Mouse (Mus musculus): Measurements from ENCODE around the gene Ralgps1. TPM values are rescaled to one million over a fixed set of nuclear protein-coding genes. Genes with fewer than 3 reads are reported as not detected.

The Ralgps1 gene
- polyA plus RNA-seq, 1 experiment from 2014 or later: 1.1 TPM

- H3K36me3 ChIP-seq (ENCODE audit: control insufficient read depth, insufficient read depth): no peaks in the 10 kb centered on the region
- no peak overlapping the region for H3K27ac ChIP-seq (ENCODE audit: low read length)
- no peak overlapping the region for H3K4me3 ChIP-seq (ENCODE audit: low read depth, low read length)
- H3K4me1 ChIP-seq (ENCODE audit: control insufficient read depth, low read depth, low read length): no peaks in the 10 kb centered on the region
- no peak for ATAC-seq (ENCODE audit: low read depth)
- no peak overlapping the region for H3K9ac ChIP-seq (ENCODE audit: low read depth, low read length)
- WGBS (ENCODE audit: insufficient replicate concordance): 52% methylated on average over 3 of the region's 3 CpGs
- no peak overlapping the region for H3K4me2 ChIP-seq (ENCODE audit: low read depth, low read length)
- H3K27me3 ChIP-seq (ENCODE audit: control insufficient read depth, insufficient read depth, low read depth, low read length): no peaks in the 10 kb centered on the region
- H3K9me3 ChIP-seq (replicated peaks; ENCODE audit: control insufficient read depth, low read length): no peaks in the 10 kb centered on the region
These were observed 204.2 kb downstream of the Ralgps1 start for GRCm38 (mm10) chr2:33167060-33167459.

GRCm38 (mm10) chr2:33165710-33166374 is 205.4 kb downstream of the Ralgps1 start:
- 51% methylated on average over 7 of the region's 7 CpGs for WGBS (ENCODE audit: insufficient replicate concordance)
- ATAC-seq (ENCODE audit: low read depth): no peak

GRCm38 (mm10) chr2:33165229-33165628 is 206.1 kb downstream of the Ralgps1 start:
- Histone ChIP-seq H3K27ac (ENCODE audit: low read length) (no peak overlapping the region), H3K9ac (ENCODE audit: low read depth, low read length) (no peak overlapping the region), H3K36me3 (ENCODE audit: control insufficient read depth, insufficient read depth) (no peaks in the 10 kb centered on the region), H3K27me3 (ENCODE audit: control insufficient read depth, insufficient read depth, low read depth, low read length) (no peaks in the 10 kb centered on the region), H3K4me3 (ENCODE audit: low read depth, low read length) (no peak overlapping the region), H3K9me3 (replicated peaks; ENCODE audit: control insufficient read depth, low read length) (no peaks in the 10 kb centered on the region), H3K4me1 (ENCODE audit: control insufficient read depth, low read depth, low read length) (no peaks in the 10 kb centered on the region), H3K4me2 (ENCODE audit: low read depth, low read length) (no peak overlapping the region)
- ATAC-seq (ENCODE audit: low read depth): no peak
- 41% methylated on average over 4 of the region's 4 CpGs for WGBS (ENCODE audit: insufficient replicate concordance)

More at GRCm38 (mm10) chr2:33165710-33166374, 205.4 kb downstream of the Ralgps1 start:
- no peak overlapping the region for H3K4me2 ChIP-seq (ENCODE audit: low read depth, low read length)
- H3K9ac ChIP-seq (ENCODE audit: low read depth, low read length): no peak overlapping the region
- H3K27me3 ChIP-seq (ENCODE audit: control insufficient read depth, insufficient read depth, low read depth, low read length): no peaks in the 10 kb centered on the region
- no peaks in the 10 kb centered on the region for H3K9me3 ChIP-seq (replicated peaks; ENCODE audit: control insufficient read depth, low read length)
- H3K4me1 ChIP-seq (ENCODE audit: control insufficient read depth, low read depth, low read length): no peaks in the 10 kb centered on the region
- H3K27ac ChIP-seq (ENCODE audit: low read length): no peak overlapping the region
- H3K36me3 ChIP-seq (ENCODE audit: control insufficient read depth, insufficient read depth): no peaks in the 10 kb centered on the region
- no peak overlapping the region for H3K4me3 ChIP-seq (ENCODE audit: low read depth, low read length)

- H3K27ac ChIP-seq (ENCODE audit: low read length): no peak overlapping the region
- H3K4me2 ChIP-seq (ENCODE audit: low read depth, low read length): no peak overlapping the region
- H3K9ac ChIP-seq (ENCODE audit: low read depth, low read length): no peak overlapping the region
- no peaks in the 10 kb centered on the region for H3K27me3 ChIP-seq (ENCODE audit: control insufficient read depth, insufficient read depth, low read depth, low read length)
- ATAC-seq (ENCODE audit: low read depth): no peak
- H3K4me1 ChIP-seq (ENCODE audit: control insufficient read depth, low read depth, low read length): no peaks in the 10 kb centered on the region
- WGBS (ENCODE audit: insufficient replicate concordance): 57% methylated on average over 3 of the region's 3 CpGs
- no peak overlapping the region for H3K4me3 ChIP-seq (ENCODE audit: low read depth, low read length)
- H3K36me3 ChIP-seq (ENCODE audit: control insufficient read depth, insufficient read depth): no peaks in the 10 kb centered on the region
- no peaks in the 10 kb centered on the region for H3K9me3 ChIP-seq (replicated peaks; ENCODE audit: control insufficient read depth, low read length)
These were observed 206.6 kb downstream of the Ralgps1 start for GRCm38 (mm10) chr2:33164646-33165045.

- Histone ChIP-seq H3K4me2 (ENCODE audit: low read depth, low read length) (no peak overlapping the region), H3K9me3 (replicated peaks; ENCODE audit: control insufficient read depth, low read length) (no peaks in the 10 kb centered on the region), H3K27me3 (ENCODE audit: control insufficient read depth, insufficient read depth, low read depth, low read length) (no peaks in the 10 kb centered on the region), H3K4me1 (ENCODE audit: control insufficient read depth, low read depth, low read length) (no peaks in the 10 kb centered on the region; the same call in 1 of the 2 replicates), H3K9ac (ENCODE audit: low read depth, low read length) (no peak overlapping the region), H3K27ac (ENCODE audit: low read length) (no peak overlapping the region), H3K36me3 (ENCODE audit: control insufficient read depth, insufficient read depth) (no peaks in the 10 kb centered on the region), H3K4me3 (ENCODE audit: low read depth, low read length) (no peak overlapping the region)
- 61% methylated on average over 2 of the region's 2 CpGs for WGBS (ENCODE audit: insufficient replicate concordance)
- no peak for ATAC-seq (ENCODE audit: low read depth)
These were observed 209.2 kb downstream of the Ralgps1 start for GRCm38 (mm10) chr2:33162126-33162525.

GRCm38 (mm10) chr2:33160326-33160973 is 210.8 kb downstream of the Ralgps1 start:
- 58% methylated on average over 12 of the region's 12 CpGs for WGBS (ENCODE audit: insufficient replicate concordance)
- H3K4me3 ChIP-seq (ENCODE audit: low read depth, low read length): no peak overlapping the region
- no peaks in the 10 kb centered on the region; the same call in 1 of the 2 replicates for H3K4me1 ChIP-seq (ENCODE audit: control insufficient read depth, low read depth, low read length)
- H3K27ac ChIP-seq (ENCODE audit: low read length): no peak overlapping the region
- no peaks in the 10 kb centered on the region for H3K9me3 ChIP-seq (replicated peaks; ENCODE audit: control insufficient read depth, low read length)
- H3K9ac ChIP-seq (ENCODE audit: low read depth, low read length): no peak overlapping the region
- ATAC-seq (ENCODE audit: low read depth): no peak
- no peaks in the 10 kb centered on the region for H3K27me3 ChIP-seq (ENCODE audit: control insufficient read depth, insufficient read depth, low read depth, low read length)
- H3K36me3 ChIP-seq (ENCODE audit: control insufficient read depth, insufficient read depth): no peaks in the 10 kb centered on the region
- H3K4me2 ChIP-seq (ENCODE audit: low read depth, low read length): no peak overlapping the region

GRCm38 (mm10) chr2:33159593-33159992 is 211.7 kb downstream of the Ralgps1 start:
- H3K4me1 ChIP-seq (ENCODE audit: control insufficient read depth, low read depth, low read length): no peaks in the 10 kb centered on the region; the same call in 1 of the 2 replicates
- no peaks in the 10 kb centered on the region for H3K27me3 ChIP-seq (ENCODE audit: control insufficient read depth, insufficient read depth, low read depth, low read length)
- no peaks in the 10 kb centered on the region for H3K36me3 ChIP-seq (ENCODE audit: control insufficient read depth, insufficient read depth)
- H3K27ac ChIP-seq (ENCODE audit: low read length): no peak overlapping the region
- no peaks in the 10 kb centered on the region for H3K9me3 ChIP-seq (replicated peaks; ENCODE audit: control insufficient read depth, low read length)
- no peak for ATAC-seq (ENCODE audit: low read depth)
- H3K4me3 ChIP-seq (ENCODE audit: low read depth, low read length): no peak overlapping the region
- no peak overlapping the region for H3K4me2 ChIP-seq (ENCODE audit: low read depth, low read length)
- WGBS (ENCODE audit: insufficient replicate concordance): 68% methylated on average over 7 of the region's 7 CpGs
- H3K9ac ChIP-seq (ENCODE audit: low read depth, low read length): no peak overlapping the region

- 76% methylated on average over 6 of the region's 6 CpGs for WGBS (ENCODE audit: insufficient replicate concordance)
- Histone ChIP-seq H3K27ac (ENCODE audit: low read length) (no peak overlapping the region), H3K4me2 (ENCODE audit: low read depth, low read length) (no peak overlapping the region), H3K9me3 (replicated peaks; ENCODE audit: control insufficient read depth, low read length) (no peaks in the 10 kb centered on the region), H3K9ac (ENCODE audit: low read depth, low read length) (no peak overlapping the region), H3K4me3 (ENCODE audit: low read depth, low read length) (no peak overlapping the region), H3K27me3 (ENCODE audit: control insufficient read depth, insufficient read depth, low read depth, low read length) (no peaks in the 10 kb centered on the region), H3K4me1 (ENCODE audit: control insufficient read depth, low read depth, low read length) (no peaks in the 10 kb centered on the region; the same call in 1 of the 2 replicates), H3K36me3 (ENCODE audit: control insufficient read depth, insufficient read depth) (no peaks in the 10 kb centered on the region)
- no peak for ATAC-seq (ENCODE audit: low read depth)
These were observed 212.4 kb downstream of the Ralgps1 start for GRCm38 (mm10) chr2:33158895-33159294.

GRCm38 (mm10) chr2:33156283-33156781 is 215.0 kb downstream of the Ralgps1 start:
- H3K9me3 ChIP-seq (replicated peaks; ENCODE audit: control insufficient read depth, low read length): no peaks in the 10 kb centered on the region
- H3K4me2 ChIP-seq (ENCODE audit: low read depth, low read length): no peak overlapping the region
- 57% methylated on average over 5 of the region's 5 CpGs for WGBS (ENCODE audit: insufficient replicate concordance)
- no peak for ATAC-seq (ENCODE audit: low read depth)
- H3K27ac ChIP-seq (ENCODE audit: low read length): no peak overlapping the region
- H3K4me3 ChIP-seq (ENCODE audit: low read depth, low read length): no peak overlapping the region
- no peak overlapping the region for H3K9ac ChIP-seq (ENCODE audit: low read depth, low read length)
- H3K4me1 ChIP-seq (ENCODE audit: control insufficient read depth, low read depth, low read length): no peaks in the 10 kb centered on the region; the same call in 1 of the 2 replicates
- no peaks in the 10 kb centered on the region for H3K36me3 ChIP-seq (ENCODE audit: control insufficient read depth, insufficient read depth)
- no peaks in the 10 kb centered on the region for H3K27me3 ChIP-seq (ENCODE audit: control insufficient read depth, insufficient read depth, low read depth, low read length)

Measured in liver, embryonic 16.5 days (tissue).